Mouse (Mus musculus) neural tube, embryonic 13.5 days (tissue): ENCODE results near the gene Irf2. TPM values are rescaled to one million over a fixed set of nuclear protein-coding genes. Genes with fewer than 3 reads are reported as not detected.

Experiments used
- ATAC-seq: fragments of 200-750 bp; cut with Nextera tagmentation; 2 replicates; pipeline ENCODE4 v1.8.0; 2017; ENCODE audit warnings: low read depth, mild to moderate bottlenecking, moderate TSS enrichment, moderate library complexity
- H3K27ac ChIP-seq: fragments of 300-500 bp; sonication (generic); replicated peaks from 2 replicates; pipeline ENCODE4 v1.5.1; 2015; ENCODE audit warnings: moderate library complexity, mild to moderate bottlenecking, inconsistent platforms
- H3K27me3 ChIP-seq: fragments of 300-500 bp; sonication (generic); 2 replicates; pipeline ENCODE4 v1.6.1; 2015; ENCODE audit warnings: mild to moderate bottlenecking, inconsistent platforms
- H3K36me3 ChIP-seq: fragments of 300-500 bp; sonication (generic); 2 replicates; pipeline ENCODE4 v1.6.1; 2015; ENCODE audit warnings: mild to moderate bottlenecking, inconsistent platforms
- H3K4me1 ChIP-seq: fragments of 300-500 bp; sonication (generic); replicated peaks from 2 replicates; pipeline ENCODE4 v1.6.1; 2015; ENCODE audit warnings: inconsistent platforms
- H3K4me2 ChIP-seq: fragments of 300-500 bp; sonication (generic); 2 replicates; pipeline ENCODE4 v1.6.1; 2015; ENCODE audit warnings: inconsistent platforms, mild to moderate bottlenecking, moderate library complexity
- H3K4me3 ChIP-seq: fragments of 300-500 bp; sonication (generic); 2 replicates; pipeline ENCODE4 v1.5.1; 2015; ENCODE audit warnings: mild to moderate bottlenecking, inconsistent platforms
- H3K9ac ChIP-seq: fragments of 300-500 bp; sonication (generic); 2 replicates; pipeline ENCODE4 v1.6.1; 2015; ENCODE audit warnings: moderate library complexity, mild to moderate bottlenecking, inconsistent platforms
- H3K9me3 ChIP-seq: fragments of 300-500 bp; sonication (generic); 2 replicates; pipeline ENCODE4 v1.6.1; 2016; ENCODE audit warnings: inconsistent platforms
- WGBS: fragments of 180-500 bp; shearing (Covaris S2); methylation state at CpG from one replicate; pipeline ENCODE4 v1.1.7; 2015; 5-methylcytosine and 5-hydroxymethylcytosine counted together
- polyA plus RNA-seq: library from polyadenylated mRNA; unstranded; fragments of >200 nt; fragmentation: Nextera tagmentation; extraction: Ambion mirVana; gene quantifications from 2 replicates; pipeline ENCODE4 v1.2.1, GENCODE M21; 2015

Gene Irf2
- polyA plus RNA-seq, 1 experiment from 2014 or later: 13.5 TPM

- Histone ChIP-seq H3K9ac (no peak overlapping the region), H3K4me2 (no peak overlapping the region), H3K4me3 (no peak overlapping the region), H3K36me3 (no peaks in the 10 kb centered on the region), H3K27ac (no peak overlapping the region), H3K9me3 (no peaks in the 10 kb centered on the region), H3K4me1 (0 out of 2 replicates have a peak, but pooled peaks cover 4% of the 10 kb centered on the region), H3K27me3 (no peaks in the 10 kb centered on the region)
- no peak for ATAC-seq
- 67% methylated on average over 6 of the region's 6 CpGs for WGBS
Observed at GRCm38 (mm10) chr8:46881348-46881747, 141.8 kb downstream of the Irf2 start.

- Histone ChIP-seq H3K27me3 (no peaks in the 10 kb centered on the region), H3K9ac (no peak overlapping the region), H3K4me1 (0 out of 2 replicates have a peak, but pooled peaks cover 4% of the 10 kb centered on the region), H3K9me3 (no peaks in the 10 kb centered on the region), H3K4me2 (no peak overlapping the region), H3K36me3 (no peaks in the 10 kb centered on the region), H3K4me3 (no peak overlapping the region), H3K27ac (no peak overlapping the region)
- WGBS: 91% methylated on average over 8 of the region's 8 CpGs
- no peak for ATAC-seq
Observed at GRCm38 (mm10) chr8:46881755-46882419, 142.4 kb downstream of the Irf2 start.

- H3K27me3 ChIP-seq: no peaks in the 10 kb centered on the region
- no peak overlapping the region for H3K4me2 ChIP-seq
- H3K36me3 ChIP-seq: no peaks in the 10 kb centered on the region
- 0 out of 2 replicates have a peak, but pooled peaks cover 4% of the 10 kb centered on the region for H3K4me1 ChIP-seq
- ATAC-seq: no peak
- no peak overlapping the region for H3K4me3 ChIP-seq
- no peaks in the 10 kb centered on the region for H3K9me3 ChIP-seq
- H3K9ac ChIP-seq: no peak overlapping the region
- 64% methylated on average over 5 of the region's 5 CpGs for WGBS
- H3K27ac ChIP-seq: no peak overlapping the region
Observed at GRCm38 (mm10) chr8:46882743-46883142, 143.2 kb downstream of the Irf2 start.

- H3K27ac ChIP-seq: no peak overlapping the region
- H3K4me1 ChIP-seq: 0 out of 2 replicates have a peak, but pooled peaks cover 6% of the 10 kb centered on the region
- WGBS: 87% methylated on average over 9 of the region's 9 CpGs
Observed at GRCm38 (mm10) chr8:46883232-46884000, 143.9 kb downstream of the Irf2 start.

GRCm38 (mm10) chr8:46885786-46886185 is 146.3 kb downstream of the Irf2 start:
- Histone ChIP-seq H3K9ac (no peak overlapping the region), H3K36me3 (no peaks in the 10 kb centered on the region), H3K27me3 (no peaks in the 10 kb centered on the region), H3K9me3 (no peaks in the 10 kb centered on the region), H3K4me3 (no peak overlapping the region), H3K4me2 (no peak overlapping the region), H3K4me1 (peaks cover 19% of the 10 kb centered on the region), H3K27ac (no peak overlapping the region)
- ATAC-seq: no peak
- 92% methylated on average over 2 of the region's 2 CpGs for WGBS

More at GRCm38 (mm10) chr8:46883232-46884000, 143.9 kb downstream of the Irf2 start:
- H3K9ac ChIP-seq: no peak overlapping the region
- no peak overlapping the region for H3K4me2 ChIP-seq
- ATAC-seq: no peak
- H3K36me3 ChIP-seq: no peaks in the 10 kb centered on the region
- H3K9me3 ChIP-seq: no peaks in the 10 kb centered on the region
- H3K27me3 ChIP-seq: no peaks in the 10 kb centered on the region
- H3K4me3 ChIP-seq: no peak overlapping the region

- no peak overlapping the region for H3K4me3 ChIP-seq
- H3K4me1 ChIP-seq: peaks cover 18% of the 10 kb centered on the region
- H3K27ac ChIP-seq: no peak overlapping the region
- H3K27me3 ChIP-seq: no peaks in the 10 kb centered on the region
- 97% methylated on average over 1 of the region's 1 CpGs for WGBS
- H3K4me2 ChIP-seq: no peak overlapping the region
- H3K9me3 ChIP-seq: no peaks in the 10 kb centered on the region
- H3K9ac ChIP-seq: no peak overlapping the region
- H3K36me3 ChIP-seq: no peaks in the 10 kb centered on the region
- ATAC-seq: no peak
Observed at GRCm38 (mm10) chr8:46886216-46886615, 146.7 kb downstream of the Irf2 start.

- no peak for ATAC-seq
- Histone ChIP-seq H3K4me3 (no peak overlapping the region), H3K27me3 (no peaks in the 10 kb centered on the region), H3K4me1 (peaks cover 18% of the 10 kb centered on the region), H3K9me3 (no peaks in the 10 kb centered on the region), H3K36me3 (no peaks in the 10 kb centered on the region), H3K9ac (no peak overlapping the region), H3K4me2 (no peak overlapping the region), H3K27ac (no peak overlapping the region)
- 82% methylated on average over 6 of the region's 6 CpGs for WGBS
Observed at GRCm38 (mm10) chr8:46887396-46887795, 147.9 kb downstream of the Irf2 start.

GRCm38 (mm10) chr8:46888575-46888974 is 149.0 kb downstream of the Irf2 start:
- no peak overlapping the region for H3K4me3 ChIP-seq
- no peaks in the 10 kb centered on the region for H3K9me3 ChIP-seq
- ATAC-seq: no peak
- H3K4me2 ChIP-seq: no peak overlapping the region
- WGBS: 72% methylated on average over 4 of the region's 4 CpGs
- H3K27ac ChIP-seq: peak overlapping the region; percentile 23; the same call in 1 of the 2 replicates
- H3K27me3 ChIP-seq: no peaks in the 10 kb centered on the region
- no peak overlapping the region for H3K9ac ChIP-seq
- no peaks in the 10 kb centered on the region for H3K36me3 ChIP-seq
- peaks cover 24% of the 10 kb centered on the region for H3K4me1 ChIP-seq

- H3K4me1 ChIP-seq: peaks cover 24% of the 10 kb centered on the region
- no peak overlapping the region for H3K4me2 ChIP-seq
- H3K4me3 ChIP-seq: no peak overlapping the region
- no peak overlapping the region for H3K27ac ChIP-seq
- 90% methylated on average over 4 of the region's 4 CpGs for WGBS
- ATAC-seq: no peak
- H3K27me3 ChIP-seq: no peaks in the 10 kb centered on the region
- H3K9me3 ChIP-seq: no peaks in the 10 kb centered on the region
- no peaks in the 10 kb centered on the region for H3K36me3 ChIP-seq
- H3K9ac ChIP-seq: no peak overlapping the region
Observed at GRCm38 (mm10) chr8:46890241-46890640, 150.7 kb downstream of the Irf2 start.

GRCm38 (mm10) chr8:46892511-46893273 is 153.2 kb downstream of the Irf2 start:
- WGBS: 68% methylated on average over 22 of the region's 22 CpGs
- Histone ChIP-seq H3K4me2 (no peak overlapping the region), H3K4me3 (no peak overlapping the region), H3K36me3 (no peaks in the 10 kb centered on the region), H3K4me1 (peaks cover 24% of the 10 kb centered on the region), H3K27me3 (no peaks in the 10 kb centered on the region), H3K9ac (no peak overlapping the region), H3K9me3 (no peaks in the 10 kb centered on the region), H3K27ac (peak overlapping the region; percentile 66)
- 0 out of 2 replicates have a peak, but pooled peaks have one; percentile 43 for ATAC-seq

GRCm38 (mm10) chr8:46894385-46894784 is 154.9 kb downstream of the Irf2 start:
- peaks cover 14% of the 10 kb centered on the region for H3K4me1 ChIP-seq

GRCm38 (mm10) chr8:46896005-46896404 is 156.5 kb downstream of the Irf2 start:
- Histone ChIP-seq H3K4me1 (peaks cover 9% of the 10 kb centered on the region; the same call in 1 of the 2 replicates), H3K9me3 (no peaks in the 10 kb centered on the region), H3K4me2 (no peak overlapping the region), H3K27ac (no peak overlapping the region), H3K27me3 (no peaks in the 10 kb centered on the region), H3K9ac (no peak overlapping the region), H3K4me3 (no peak overlapping the region), H3K36me3 (no peaks in the 10 kb centered on the region)
- 91% methylated on average over 5 of the region's 5 CpGs for WGBS
- no peak for ATAC-seq

More at GRCm38 (mm10) chr8:46894385-46894784, 154.9 kb downstream of the Irf2 start:
- H3K27ac ChIP-seq: no peak overlapping the region
- H3K36me3 ChIP-seq: no peaks in the 10 kb centered on the region
- no peaks in the 10 kb centered on the region for H3K27me3 ChIP-seq
- H3K4me2 ChIP-seq: no peak overlapping the region
- ATAC-seq: no peak
- H3K9ac ChIP-seq: no peak overlapping the region
- no peak overlapping the region for H3K4me3 ChIP-seq
- H3K9me3 ChIP-seq: no peaks in the 10 kb centered on the region
- 96% methylated on average over 2 of the region's 2 CpGs for WGBS
